Mouse (Mus musculus) mouse embryonic stem cell (cell line): ENCODE data around the gene Cnnm1.
"Not testable (repeated sequence)": the region's sequence is repeated elsewhere in the genome, so short reads cannot be mapped to it uniquely, and the experiment has no call there.

Source experiments
- in situ Hi-C, 2 experiments: fragments of 300-500 bp; cut with MboI; formaldehyde crosslinking; loops; 1 replicate in 1 of 2; 3 replicates in 1 of 2; pipeline ENCODE4 v1.14.3; 2019 to 2020; ENCODE audit warnings: low sequenced_read_pairs in 2 of 2, low pct_unique_long_range_greater_than_20kb in 1 of 2, mixed read lengths in 1 of 2; ENCODE audit not compliant: unreplicated experiment in 1 of 2

The Cnnm1 gene

GRCm38 (mm10) chr19:43463546-43464293, 23.5 kb downstream of the Cnnm1 start:
- in situ Hi-C loops = no loop called here

- in situ Hi-C loops = no loop called here
These were observed 24.1 kb downstream of the Cnnm1 start for GRCm38 (mm10) chr19:43464294-43464687.

- in situ Hi-C loops = no loop called here
These were observed 24.8 kb downstream of the Cnnm1 start for GRCm38 (mm10) chr19:43465076-43465475.

- in situ Hi-C loops = no loop called here
These were observed 25.5 kb downstream of the Cnnm1 start for GRCm38 (mm10) chr19:43465601-43466255.

GRCm38 (mm10) chr19:43467927-43468685, 27.9 kb downstream of the Cnnm1 start:
- in situ Hi-C loops = no loop called here

GRCm38 (mm10) chr19:43469333-43469732, 29.1 kb downstream of the Cnnm1 start:
- in situ Hi-C loops = no loop called here

GRCm38 (mm10) chr19:43472331-43472730, 32.1 kb downstream of the Cnnm1 start:
- in situ Hi-C loops = no loop called here

GRCm38 (mm10) chr19:43472781-43473180, 32.5 kb downstream of the Cnnm1 start:
- in situ Hi-C loops = no loop called here

GRCm38 (mm10) chr19:43475642-43476041, 35.4 kb downstream of the Cnnm1 start:
- in situ Hi-C loops = no loop called here

GRCm38 (mm10) chr19:43476063-43476462, 35.8 kb downstream of the Cnnm1 start:
- in situ Hi-C loops = no loop called here

GRCm38 (mm10) chr19:43477436-43477835, 37.2 kb downstream of the Cnnm1 start:
- in situ Hi-C loops = no loop called here

GRCm38 (mm10) chr19:43478891-43479290, 38.7 kb downstream of the Cnnm1 start:
- in situ Hi-C loops = no loop called here

- in situ Hi-C loops = no loop called here
These were observed 39.2 kb downstream of the Cnnm1 start for GRCm38 (mm10) chr19:43479431-43479830.

GRCm38 (mm10) chr19:43480512-43480911, 40.3 kb downstream of the Cnnm1 start:
- in situ Hi-C loops = no loop called here

GRCm38 (mm10) chr19:43487429-43487828, 47.2 kb downstream of the Cnnm1 start:
- in situ Hi-C loops = no loop called here

- in situ Hi-C loops = not testable (repeated sequence)
These were observed 53.1 kb downstream of the Cnnm1 start for GRCm38 (mm10) chr19:43493316-43493715.

- in situ Hi-C loops = no loop called here
These were observed 53.6 kb downstream of the Cnnm1 start for GRCm38 (mm10) chr19:43493878-43494277.

GRCm38 (mm10) chr19:43494914-43495313, 54.7 kb downstream of the Cnnm1 start:
- in situ Hi-C loops = no loop called here

GRCm38 (mm10) chr19:43495846-43496245, 55.6 kb downstream of the Cnnm1 start:
- in situ Hi-C loops = no loop called here
